Mouse (Mus musculus) olfactory bulb, adult 2 months (tissue): ENCODE measurements around the gene Gzmc.
"Not testable (repeated sequence)": the region's sequence is repeated elsewhere in the genome, so short reads cannot be mapped to it uniquely, and the experiment has no call there.

Source experiments
- CTCF ChIP-seq: fragments of 200-500 bp; IDR thresholded peaks from 2 replicates; pipeline ENCODE4 v1.5.1; 2012; ENCODE audit warnings: low read depth, mild to moderate bottlenecking, low read length, moderate library complexity; ENCODE audit not compliant: insufficient read depth
- POLR2A ChIP-seq: fragments of 200-500 bp; IDR thresholded peaks from 2 replicates; pipeline ENCODE4 v1.6.1; 2012; ENCODE audit warnings: mild to moderate bottlenecking, low read depth, low read length, moderate library complexity; ENCODE audit not compliant: insufficient read depth

DNA sequence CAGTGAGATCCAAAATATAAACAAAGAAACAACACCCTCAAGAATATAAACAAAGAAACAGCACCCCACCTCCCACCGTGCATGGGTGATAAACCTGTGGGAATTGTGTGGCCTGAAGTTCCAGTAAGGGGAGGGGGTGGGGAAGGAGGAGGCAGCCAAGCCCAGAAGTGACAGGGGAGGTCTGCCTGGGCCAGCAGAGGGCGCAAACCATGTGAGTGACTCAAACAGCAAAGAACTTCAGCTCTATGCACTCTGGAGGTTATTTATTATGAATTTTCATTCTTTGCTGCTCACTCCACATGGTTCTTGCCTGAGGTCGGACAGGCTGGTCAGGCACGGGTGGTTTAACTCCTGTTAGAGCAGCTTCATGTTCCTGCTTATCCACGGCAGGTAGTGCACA, 29.4 kb downstream of the Gzmc start:
- TF ChIP-seq POLR2A, CTCF: not testable (repeated sequence)
